Mouse (Mus musculus): Measurements from ENCODE around the gene Zc3h6. TPM values are rescaled to one million over a fixed set of nuclear protein-coding genes. Genes with fewer than 3 reads are reported as not detected.

The Zc3h6 gene
- total RNA-seq, 2 experiments from 2014 or later = 15.6 to 17.2 TPM

- DNase-seq = no peak
These were observed 68.2 kb downstream of the Zc3h6 start for GRCm38 (mm10) chr2:129035381-129035780.

GRCm38 (mm10) chr2:129038426-129038936 lies 71.3 kb downstream of the Zc3h6 start:
- no peak for DNase-seq

GRCm38 (mm10) chr2:129038937-129039631 lies 71.9 kb downstream of the Zc3h6 start:
- DNase-seq = no peak

- DNase-seq = no peak
These were observed 73.4 kb downstream of the Zc3h6 start for GRCm38 (mm10) chr2:129040567-129040966.

GRCm38 (mm10) chr2:129046172-129046845 lies 79.1 kb downstream of the Zc3h6 start:
- no peak for DNase-seq

GRCm38 (mm10) chr2:129046846-129047196 lies 79.6 kb downstream of the Zc3h6 start:
- no peak for DNase-seq

- DNase-seq = no peak
These were observed 80.6 kb downstream of the Zc3h6 start, which contains the start of gene Vinac1 for GRCm38 (mm10) chr2:129047811-129048210. Gene Vinac1 (minus strand): TSS chr2:129048172.

GRCm38 (mm10) chr2:129052451-129052983 lies 85.3 kb downstream of the Zc3h6 start:
- DNase-seq = no peak

- no peak for DNase-seq
These were observed 88.5 kb downstream of the Zc3h6 start for GRCm38 (mm10) chr2:129055741-129056140.

GRCm38 (mm10) chr2:129056597-129056996 lies 89.4 kb downstream of the Zc3h6 start:
- DNase-seq = no peak

- DNase-seq = no peak
These were observed 90.1 kb downstream of the Zc3h6 start for GRCm38 (mm10) chr2:129057256-129057655.

- no peak for DNase-seq
These were observed 90.7 kb downstream of the Zc3h6 start for GRCm38 (mm10) chr2:129057920-129058361.

- DNase-seq = no peak
These were observed 94.4 kb downstream of the Zc3h6 start for GRCm38 (mm10) chr2:129061456-129062059.

GRCm38 (mm10) chr2:129065437-129066282 lies 98.5 kb downstream of the Zc3h6 start, which contains the start of gene Ttl:
Gene Ttl (plus strand): TSS chr2:129065942.
- peak; percentile 75 for DNase-seq

- peak; percentile 41 to 43 for DNase-seq
These were observed 99.1 kb downstream of the Zc3h6 start for GRCm38 (mm10) chr2:129066326-129066725.

Small RNAs within 50 kb of the gene (microRNA-seq; reads per million reads assigned to microRNA genes)
- 0 reads per million in 2 experiments for gene Gm22859

Other genes starting within 250 kb of the Zc3h6 start
- gene Tmem87b, start 149.3 kb upstream of the Zc3h6 start, total RNA-seq (2021) = 10 to 100 TPM; 34.7 to 36.1 TPM
- gene Fbln7, start 104.4 kb upstream of the Zc3h6 start, total RNA-seq (2021) = under 1 TPM; 0.72 to 0.91 TPM
- 1 to 10 TPM; 5.8 to 6.0 TPM for gene Zc3h8, start 23.3 kb upstream of the Zc3h6 start, total RNA-seq (2021)
- 1 to 10 TPM; 3.2 to 4.9 TPM for gene Gm10762, start 323 bp downstream of the Zc3h6 start, total RNA-seq (2021)
- under 1 TPM in 1 of 2 experiments, not detected in 1; 0.07 TPM for gene Vinac1, start 80.8 kb downstream of the Zc3h6 start, total RNA-seq (2021)
- 10 to 100 TPM; 32.2 to 33.4 TPM for gene Ttl, start 98.5 kb downstream of the Zc3h6 start, total RNA-seq (2021)
- 10 to 100 TPM; 16.0 to 18.3 TPM for gene Polr1b, start 133.6 kb downstream of the Zc3h6 start, total RNA-seq (2021)
- gene Chchd5, start 162.3 kb downstream of the Zc3h6 start, total RNA-seq (2021) = 10 to 100 TPM; 10.8 to 12.4 TPM
- 100 to 1,000 TPM; 115 to 119 TPM for gene Slc20a1, start 231.4 kb downstream of the Zc3h6 start, total RNA-seq (2021)